Mouse (Mus musculus): ENCODE results near the gene Asb8. TPM values are rescaled to one million over a fixed set of nuclear protein-coding genes. Genes with fewer than 3 reads are reported as not detected.

The Asb8 gene
- 10 to 100 TPM; 33.5 to 40.1 TPM for polyA plus RNA-seq (2017; shearing (Covaris generic))

GRCm38 (mm10) chr15:98165525-98165924 lies at the start of gene Asb8:
Gene Asb8 (minus strand): TSS chr15:98165625.
- ATAC-seq = no peak

- no peak for ATAC-seq
These were observed 48.7 kb upstream of the Asb8 start for GRCm38 (mm10) chr15:98214130-98214529.

GRCm38 (mm10) chr15:98213336-98213870 lies 48.0 kb upstream of the Asb8 start:
- ATAC-seq = no peak

GRCm38 (mm10) chr15:98209676-98210075 lies 44.3 kb upstream of the Asb8 start:
- no peak for ATAC-seq

- ATAC-seq = no peak
These were observed 30.0 kb upstream of the Asb8 start, which contains the start of gene Olfr288 for GRCm38 (mm10) chr15:98195442-98195841. Gene Olfr288 (minus strand): TSS chr15:98195542.

- ATAC-seq = no peak
These were observed 19.0 kb upstream of the Asb8 start for GRCm38 (mm10) chr15:98184456-98184855.

- ATAC-seq = no peak
These were observed 16.6 kb upstream of the Asb8 start for GRCm38 (mm10) chr15:98181856-98182570.

- ATAC-seq = peak; percentile 97
These were observed 15.8 kb upstream of the Asb8 start for GRCm38 (mm10) chr15:98181132-98181711.

- no peak for ATAC-seq
These were observed 15.2 kb upstream of the Asb8 start for GRCm38 (mm10) chr15:98180567-98181131.

- ATAC-seq = no peak
These were observed 11.9 kb upstream of the Asb8 start for GRCm38 (mm10) chr15:98177320-98177719.

GRCm38 (mm10) chr15:98173821-98174220 lies 8.4 kb upstream of the Asb8 start:
- peak; percentile 41 for ATAC-seq

GRCm38 (mm10) chr15:98172113-98172512 lies 6.7 kb upstream of the Asb8 start:
- no peak for ATAC-seq

- ATAC-seq = no peak
These were observed 5.5 kb upstream of the Asb8 start for GRCm38 (mm10) chr15:98170917-98171316.

GRCm38 (mm10) chr15:98170365-98170764 lies 4.9 kb upstream of the Asb8 start:
- no peak for ATAC-seq

GRCm38 (mm10) chr15:98168622-98169004 lies 3.2 kb upstream of the Asb8 start:
- ATAC-seq = no peak

GRCm38 (mm10) chr15:98167645-98168621 lies 2.5 kb upstream of the Asb8 start:
- peak; percentile 98 for ATAC-seq

GRCm38 (mm10) chr15:98166963-98167644 lies 1.7 kb upstream of the Asb8 start, which contains the start of gene Ccdc184:
Gene Ccdc184 (plus strand): TSS chr15:98167158.
- ATAC-seq = no peak

- ATAC-seq = no peak
These were observed 2.9 kb downstream of the Asb8 start for GRCm38 (mm10) chr15:98162561-98162960.

- no peak for ATAC-seq
These were observed 4.2 kb downstream of the Asb8 start for GRCm38 (mm10) chr15:98161026-98161805.

GRCm38 (mm10) chr15:98157253-98157652 lies 8.2 kb downstream of the Asb8 start:
- no peak for ATAC-seq

- ATAC-seq = no peak
These were observed 9.5 kb downstream of the Asb8 start for GRCm38 (mm10) chr15:98155944-98156343.

Measured in CD4-positive, CD25-positive, alpha-beta regulatory T cell, adult 4 months (primary cell).